Mouse (Mus musculus) embryonic facial prominence, embryonic 13.5 days (tissue): ENCODE measurements around the gene Gmcl1. TPM values are rescaled to one million over a fixed set of nuclear protein-coding genes. Genes with fewer than 3 reads are reported as not detected.

Experiments
- ATAC-seq: fragments of 200-750 bp; cut with Nextera tagmentation; 2 replicates; pipeline ENCODE4 v1.8.0; 2017; ENCODE audit warnings: low read depth; ENCODE audit not compliant: insufficient number of reproducible peaks, insufficient read depth, low FRiP score, low TSS enrichment
- H3K27ac ChIP-seq: fragments of 300-500 bp; sonication (generic); 2 replicates; pipeline ENCODE4 v1.5.1; 2015; ENCODE audit warnings: moderate library complexity, mild to moderate bottlenecking, inconsistent platforms
- H3K27me3 ChIP-seq: fragments of 300-500 bp; sonication (generic); 2 replicates; pipeline ENCODE4 v1.6.1; 2015; ENCODE audit warnings: mild to moderate bottlenecking, inconsistent platforms
- H3K36me3 ChIP-seq: fragments of 300-500 bp; sonication (generic); 2 replicates; pipeline ENCODE4 v1.6.1; 2015; ENCODE audit warnings: mild to moderate bottlenecking, inconsistent platforms
- H3K4me1 ChIP-seq: fragments of 300-500 bp; sonication (generic); 2 replicates; pipeline ENCODE4 v1.6.1; 2015; ENCODE audit warnings: inconsistent platforms
- H3K4me2 ChIP-seq: fragments of 300-500 bp; sonication (generic); 2 replicates; pipeline ENCODE4 v1.6.1; 2015; ENCODE audit warnings: moderate library complexity, mild to moderate bottlenecking, inconsistent platforms
- H3K4me3 ChIP-seq: fragments of 300-500 bp; sonication (generic); 2 replicates; pipeline ENCODE4 v1.5.1; 2015; ENCODE audit warnings: mild to moderate bottlenecking, inconsistent platforms
- H3K9ac ChIP-seq: fragments of 300-500 bp; sonication (generic); 2 replicates; pipeline ENCODE4 v1.6.1; 2015; ENCODE audit warnings: mild to moderate bottlenecking, inconsistent platforms
- H3K9me3 ChIP-seq: fragments of 300-500 bp; sonication (generic); 2 replicates; pipeline ENCODE4 v1.6.1; 2016; ENCODE audit warnings: inconsistent platforms
- WGBS: fragments of 180-500 bp; shearing (Covaris S2); methylation state at CpG from one replicate; pipeline ENCODE4 v1.1.7; 2015; ENCODE audit warnings: mixed read lengths; 5-methylcytosine and 5-hydroxymethylcytosine counted together
- polyA plus RNA-seq: library from polyadenylated mRNA; unstranded; fragments of >200 nt; fragmentation: Nextera tagmentation; extraction: Ambion mirVana; gene quantifications from 2 replicates; pipeline ENCODE4 v1.2.1, GENCODE M21; 2015

Gene Gmcl1
- polyA plus RNA-seq, 1 experiment from 2014 or later = 48.6 TPM

DNA sequence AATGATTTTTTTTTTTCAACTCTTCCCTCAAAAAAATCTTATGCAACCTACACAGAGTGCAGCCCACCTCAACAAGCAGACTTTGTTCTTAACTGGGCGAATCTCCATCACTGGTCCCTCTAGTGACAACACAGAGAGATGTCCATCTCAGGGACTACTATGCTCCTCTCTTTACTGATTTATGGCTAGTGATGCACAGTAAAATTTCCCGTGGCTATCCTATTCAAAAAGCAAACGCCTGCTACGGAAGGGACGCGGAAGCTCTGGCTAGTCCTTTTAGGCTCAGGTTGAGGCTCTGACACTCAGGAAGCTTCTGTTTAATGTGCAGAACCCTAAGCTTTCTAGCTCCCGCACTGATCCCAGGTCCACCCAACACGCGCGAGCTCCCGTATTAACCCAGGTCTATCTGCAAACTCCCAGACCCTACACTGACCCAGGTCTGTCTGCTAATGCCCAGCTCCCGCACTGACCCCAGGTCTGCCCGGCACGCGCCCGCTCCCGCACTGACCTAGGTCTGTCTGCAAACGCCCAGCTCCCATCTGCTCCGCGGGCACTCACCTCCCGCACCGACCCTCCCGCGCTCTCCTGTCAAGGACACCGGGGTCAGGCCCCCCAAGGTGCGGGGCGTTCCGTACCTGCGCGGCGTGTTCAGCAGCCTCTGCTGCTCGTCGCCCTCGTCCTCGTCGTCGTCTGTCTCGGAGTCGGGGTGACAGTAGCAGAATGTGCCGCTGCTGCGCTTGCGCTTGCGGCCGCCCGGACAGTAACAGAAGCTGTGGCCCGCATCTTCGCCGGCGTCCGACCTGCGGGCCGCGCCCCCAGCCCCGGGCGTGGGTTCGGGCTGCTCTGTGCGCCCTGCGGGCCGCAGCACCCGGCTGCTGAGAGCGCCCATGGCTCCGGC lies 658 bp downstream of the Gmcl1 start:
- Histone ChIP-seq H3K27me3 (no peaks in the 10 kb centered on the region), H3K4me2 (peak overlapping the region; percentile 96), H3K4me3 (peak overlapping the region; percentile 72), H3K4me1 (peaks cover 23% of the 10 kb centered on the region), H3K27ac (peak overlapping the region; percentile 52), H3K9me3 (no peaks in the 10 kb centered on the region), H3K36me3 (peaks cover 3% of the 10 kb centered on the region; the same call in 1 of the 2 replicates), H3K9ac (peak overlapping the region; percentile 93)
- WGBS = under 1% methylated on average over 62 of the region's 62 CpGs
- ATAC-seq = peak; percentile 60

DNA sequence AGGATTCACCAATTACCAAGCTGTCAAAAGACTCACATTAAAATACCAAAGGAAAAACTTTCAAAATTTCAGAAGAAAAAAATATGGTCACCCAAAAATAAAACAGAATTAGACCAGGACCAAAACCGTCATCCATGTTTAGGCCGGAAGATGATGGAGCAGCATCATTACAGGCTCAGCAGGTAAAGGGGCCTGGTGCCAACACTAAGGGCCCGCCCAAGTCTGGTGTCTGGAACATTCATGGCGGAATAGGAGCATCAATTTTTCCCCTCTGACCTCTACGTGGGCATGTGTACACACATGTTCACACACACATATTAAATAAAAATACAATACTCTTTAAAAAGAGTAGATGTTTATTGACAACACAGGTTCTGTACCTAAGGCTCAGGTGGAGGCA lies 4.5 kb downstream of the Gmcl1 start:
- Histone ChIP-seq H3K9me3 (no peaks in the 10 kb centered on the region), H3K4me3 (no peak overlapping the region), H3K4me1 (peaks cover 16% of the 10 kb centered on the region), H3K36me3 (peaks cover 13% of the 10 kb centered on the region), H3K27ac (no peak overlapping the region), H3K9ac (no peak overlapping the region), H3K4me2 (no peak overlapping the region), H3K27me3 (no peaks in the 10 kb centered on the region)
- WGBS = 90% methylated on average over 5 of the region's 5 CpGs
- ATAC-seq = no peak

DNA sequence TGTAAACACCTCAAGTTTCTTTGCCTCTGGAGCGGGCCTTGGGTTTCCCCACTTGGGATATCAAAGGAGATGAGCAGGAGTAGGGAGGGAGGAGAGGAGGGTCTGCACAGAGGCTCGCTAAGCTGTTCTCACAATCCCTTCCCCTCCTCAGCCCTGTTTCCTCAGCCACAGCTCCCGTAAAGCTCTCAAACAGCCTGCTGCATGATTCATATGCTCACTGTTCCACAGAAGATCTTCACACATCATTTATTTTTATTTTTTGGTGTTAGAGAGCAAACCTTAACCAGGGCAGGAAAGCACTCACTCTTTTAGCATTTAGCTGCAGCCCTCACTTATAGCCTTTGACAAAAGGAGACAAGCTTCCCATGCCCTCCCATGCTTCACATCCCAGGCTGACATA lies 11.2 kb downstream of the Gmcl1 start:
- H3K9me3 ChIP-seq = no peaks in the 10 kb centered on the region
- 85% methylated on average over 3 of the region's 3 CpGs for WGBS
- ATAC-seq = no peak
- no peaks in the 10 kb centered on the region for H3K4me1 ChIP-seq
- no peak overlapping the region for H3K9ac ChIP-seq
- H3K4me2 ChIP-seq = no peak overlapping the region
- H3K27me3 ChIP-seq = no peaks in the 10 kb centered on the region
- H3K4me3 ChIP-seq = no peak overlapping the region
- H3K36me3 ChIP-seq = peaks cover 44% of the 10 kb centered on the region
- no peak overlapping the region for H3K27ac ChIP-seq

DNA sequence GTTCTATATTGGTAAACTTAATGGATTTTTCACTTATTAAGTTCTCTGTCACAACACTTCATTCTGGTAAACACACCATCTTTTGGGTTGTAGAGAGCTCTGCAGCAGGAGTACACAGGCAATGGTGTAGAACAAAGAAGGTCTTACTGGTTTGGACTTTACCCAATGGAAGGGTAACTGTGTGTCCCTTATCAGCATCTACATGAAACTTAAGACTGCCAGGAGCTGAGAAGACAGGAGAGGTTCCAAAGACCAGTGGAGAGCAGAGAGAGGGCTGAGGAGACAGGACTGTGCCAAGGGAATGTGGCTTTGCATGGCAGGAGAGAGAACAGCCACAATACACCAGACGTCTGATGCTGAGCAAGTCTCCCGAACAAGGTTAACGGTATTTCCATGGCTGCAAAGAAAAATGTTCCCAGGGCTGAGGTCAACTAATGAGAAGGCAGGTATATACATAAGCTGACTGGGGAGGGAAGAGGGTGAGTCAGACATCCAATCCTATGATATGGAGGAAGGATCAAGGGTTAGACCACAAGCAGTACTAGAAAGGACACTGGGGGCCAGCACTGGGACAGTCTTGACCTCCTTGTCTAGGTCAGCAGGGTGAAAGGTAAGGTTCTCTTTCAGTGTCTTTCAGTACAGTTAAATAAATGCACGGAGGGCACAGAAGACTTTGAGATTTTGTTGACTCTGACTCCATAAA lies 25.0 kb downstream of the Gmcl1 start:
- Histone ChIP-seq H3K9ac (no peak overlapping the region), H3K4me3 (no peak overlapping the region), H3K9me3 (no peaks in the 10 kb centered on the region), H3K27me3 (no peaks in the 10 kb centered on the region), H3K36me3 (peaks cover 71% of the 10 kb centered on the region), H3K4me2 (no peak overlapping the region), H3K27ac (no peak overlapping the region), H3K4me1 (no peaks in the 10 kb centered on the region)
- WGBS = 84% methylated on average over 4 of the region's 4 CpGs
- no peak for ATAC-seq

DNA sequence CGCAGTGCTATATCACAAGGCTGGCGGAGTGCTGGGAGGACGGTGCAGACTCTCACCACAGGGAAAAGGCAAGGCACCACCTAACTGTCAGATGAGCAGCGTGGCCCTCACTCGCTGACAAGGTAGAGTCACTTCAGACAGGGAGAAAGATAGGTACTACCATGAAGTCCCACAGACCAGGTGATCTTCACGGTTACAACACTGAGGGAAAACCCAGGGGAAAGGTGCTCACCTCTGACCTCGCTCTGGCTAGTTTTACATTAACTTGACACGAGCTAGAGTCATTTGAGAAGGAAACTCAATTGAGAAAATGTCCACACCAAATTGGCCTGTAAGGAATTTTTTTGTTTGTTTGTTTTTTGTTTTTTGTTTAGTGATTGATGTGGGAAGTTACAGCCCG lies 30.6 kb downstream of the Gmcl1 start:
- H3K27ac ChIP-seq = no peak overlapping the region
- no peak overlapping the region for H3K4me3 ChIP-seq
- no peaks in the 10 kb centered on the region for H3K27me3 ChIP-seq
- H3K36me3 ChIP-seq = peaks cover 86% of the 10 kb centered on the region
- H3K4me2 ChIP-seq = no peak overlapping the region
- no peak for ATAC-seq
- no peaks in the 10 kb centered on the region for H3K9me3 ChIP-seq
- 90% methylated on average over 9 of the region's 9 CpGs for WGBS
- H3K4me1 ChIP-seq = no peaks in the 10 kb centered on the region
- no peak overlapping the region for H3K9ac ChIP-seq

DNA sequence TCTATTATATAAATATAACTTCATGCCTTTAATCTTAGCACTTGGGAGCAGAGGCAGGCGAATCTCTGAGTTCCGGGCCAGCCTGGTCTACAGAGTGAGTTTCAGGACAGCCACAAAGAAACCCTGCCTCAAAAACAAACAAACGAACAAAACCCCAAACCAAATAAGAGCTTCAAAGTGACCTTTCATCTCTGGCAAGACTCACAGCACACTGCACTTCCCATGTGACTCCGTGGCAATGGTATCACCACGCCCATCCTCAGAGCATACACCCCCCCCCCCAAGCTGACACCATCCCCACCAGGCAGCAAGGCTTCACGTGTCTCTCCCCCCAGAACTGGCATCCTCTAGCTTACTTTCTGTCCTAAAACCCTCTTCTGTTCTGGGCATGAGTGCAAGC lies 35.3 kb downstream of the Gmcl1 start:
- ATAC-seq = no peak
- H3K4me1 ChIP-seq = no peaks in the 10 kb centered on the region
- no peak overlapping the region for H3K4me2 ChIP-seq
- no peak overlapping the region for H3K4me3 ChIP-seq
- H3K27me3 ChIP-seq = no peaks in the 10 kb centered on the region
- no peak overlapping the region for H3K9ac ChIP-seq
- peaks cover 83% of the 10 kb centered on the region for H3K36me3 ChIP-seq
- no peaks in the 10 kb centered on the region for H3K9me3 ChIP-seq
- WGBS = 82% methylated on average over 6 of the region's 6 CpGs
- no peak overlapping the region for H3K27ac ChIP-seq

DNA sequence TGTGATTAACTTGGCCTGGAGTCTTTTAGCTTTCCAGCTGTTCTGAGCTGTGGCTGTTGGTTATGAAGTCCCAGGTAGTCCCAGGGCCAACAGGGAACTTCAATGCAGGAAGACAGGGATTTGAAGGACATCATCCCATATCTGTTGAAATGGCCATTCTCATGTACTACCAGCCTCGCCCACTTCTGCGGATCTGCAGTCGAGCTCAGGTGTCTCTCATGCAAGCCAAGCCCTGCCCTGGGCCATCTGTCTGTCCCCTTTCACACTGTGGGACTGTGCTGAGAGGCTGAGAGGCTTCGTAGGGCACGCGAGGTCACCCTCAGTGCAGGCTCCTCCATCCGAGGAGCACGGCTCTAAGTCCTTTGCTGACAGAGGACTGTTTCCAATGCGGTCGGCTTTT lies 37.0 kb downstream of the Gmcl1 start:
- H3K9me3 ChIP-seq = no peaks in the 10 kb centered on the region
- no peak for ATAC-seq
- no peak overlapping the region for H3K4me3 ChIP-seq
- H3K9ac ChIP-seq = no peak overlapping the region
- H3K4me2 ChIP-seq = no peak overlapping the region
- no peak overlapping the region for H3K27ac ChIP-seq
- no peaks in the 10 kb centered on the region for H3K4me1 ChIP-seq
- WGBS = 89% methylated on average over 10 of the region's 10 CpGs
- H3K36me3 ChIP-seq = peaks cover 76% of the 10 kb centered on the region
- no peaks in the 10 kb centered on the region for H3K27me3 ChIP-seq

DNA sequence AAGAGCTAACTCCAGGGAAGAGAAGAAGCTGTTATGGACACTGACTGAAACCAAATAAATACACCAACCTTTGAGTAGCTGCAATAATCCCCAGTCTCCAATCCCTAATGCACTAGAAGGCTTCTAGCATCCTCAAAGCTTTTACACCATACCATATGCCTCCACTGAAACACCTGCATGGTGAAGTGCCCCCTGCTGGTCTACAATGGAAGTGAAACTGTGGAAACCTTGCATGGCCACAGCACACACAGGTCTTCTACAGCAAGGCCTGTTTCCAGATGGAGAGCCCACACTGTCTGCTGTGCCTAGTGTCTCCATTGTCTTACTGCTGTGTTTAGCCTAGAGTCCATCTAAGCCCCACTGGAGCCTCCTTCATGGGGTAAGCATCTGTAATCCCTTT lies 38.7 kb downstream of the Gmcl1 start:
- no peak overlapping the region for H3K27ac ChIP-seq

DNA sequence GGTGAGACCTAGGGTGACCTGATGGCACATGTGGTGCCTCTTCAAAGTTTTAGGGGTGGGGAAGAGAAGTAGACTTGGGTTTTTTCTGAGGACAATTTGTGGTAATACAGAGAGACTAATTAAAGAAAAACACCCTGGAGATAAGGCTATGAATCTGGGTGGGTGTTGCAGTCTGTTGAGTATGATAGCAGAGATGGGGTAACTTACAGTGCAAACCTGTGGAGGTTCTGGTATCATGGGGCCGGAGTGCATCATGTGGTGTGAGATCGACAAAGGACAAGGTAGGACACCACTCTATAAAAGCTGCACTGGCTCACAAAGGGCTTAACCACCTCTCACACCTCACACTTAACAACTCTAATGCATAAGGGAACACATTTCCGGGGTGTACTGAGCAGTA lies 43.5 kb downstream of the Gmcl1 start:
- no peak overlapping the region for H3K4me2 ChIP-seq
- no peaks in the 10 kb centered on the region for H3K9me3 ChIP-seq
- WGBS = 92% methylated on average over 3 of the region's 3 CpGs
- no peaks in the 10 kb centered on the region for H3K27me3 ChIP-seq
- peaks cover 34% of the 10 kb centered on the region for H3K36me3 ChIP-seq
- H3K4me3 ChIP-seq = no peak overlapping the region
- H3K9ac ChIP-seq = no peak overlapping the region
- no peaks in the 10 kb centered on the region for H3K4me1 ChIP-seq
- H3K27ac ChIP-seq = no peak overlapping the region
- no peak for ATAC-seq

More for the DNA sequence above, 38.7 kb downstream of the Gmcl1 start:
- H3K9ac ChIP-seq = no peak overlapping the region
- no peak overlapping the region for H3K4me3 ChIP-seq
- H3K36me3 ChIP-seq = peaks cover 74% of the 10 kb centered on the region
- no peak for ATAC-seq
- H3K4me2 ChIP-seq = no peak overlapping the region
- H3K4me1 ChIP-seq = no peaks in the 10 kb centered on the region
- H3K27me3 ChIP-seq = no peaks in the 10 kb centered on the region
- H3K9me3 ChIP-seq = no peaks in the 10 kb centered on the region

DNA sequence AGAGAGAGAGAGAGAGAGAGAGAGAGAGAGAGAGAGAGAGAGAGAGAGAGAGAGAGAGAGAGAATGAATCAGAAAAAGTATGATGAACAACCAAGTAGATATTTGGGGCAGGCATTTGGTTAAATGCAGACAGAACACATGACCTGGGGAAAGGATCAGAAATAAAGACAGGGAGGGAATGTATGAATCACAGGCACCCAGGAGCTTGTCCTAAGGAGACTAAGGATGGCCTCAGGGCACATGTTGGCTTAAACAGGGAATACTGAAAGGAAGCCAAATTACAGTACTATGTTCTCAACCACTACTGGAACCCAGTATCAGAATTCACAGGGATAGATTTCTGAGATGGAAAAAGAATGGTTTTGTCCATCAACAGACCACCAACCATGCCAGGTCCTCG lies 46.2 kb downstream of the Gmcl1 start:
- H3K4me3 ChIP-seq = no peak overlapping the region
- H3K9me3 ChIP-seq = no peaks in the 10 kb centered on the region
- no peaks in the 10 kb centered on the region for H3K27me3 ChIP-seq
- no peak overlapping the region for H3K27ac ChIP-seq
- H3K36me3 ChIP-seq = peaks cover 33% of the 10 kb centered on the region
- ATAC-seq = no peak
- H3K4me2 ChIP-seq = no peak overlapping the region
- no peak overlapping the region for H3K9ac ChIP-seq
- H3K4me1 ChIP-seq = peaks cover 7% of the 10 kb centered on the region
- 63% methylated on average over 1 of the region's 1 CpGs for whole genome bisulfite sequencing

DNA sequence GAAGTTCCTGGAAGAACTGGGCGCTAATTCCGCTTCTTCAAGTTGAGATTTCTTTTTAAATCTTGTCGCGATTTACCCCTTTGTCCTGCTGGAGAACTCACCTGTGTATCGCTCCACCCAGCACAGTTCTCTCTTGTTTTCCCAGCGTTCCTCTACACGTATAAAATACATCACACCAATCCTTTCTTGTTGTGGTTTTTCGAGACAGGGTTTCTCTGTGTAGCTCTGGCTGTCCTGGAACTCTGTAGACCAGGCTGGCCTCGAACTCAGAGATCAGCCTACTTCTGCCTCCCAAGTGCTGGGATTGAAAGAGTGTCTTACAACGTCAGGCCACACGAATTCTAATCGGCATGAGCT lies 48.5 kb downstream of the Gmcl1 start:
- no peaks in the 10 kb centered on the region for H3K27me3 ChIP-seq
- H3K27ac ChIP-seq = peak overlapping the region; percentile 60
- H3K9me3 ChIP-seq = no peaks in the 10 kb centered on the region
- peak overlapping the region; percentile 71 for H3K4me2 ChIP-seq
- peaks cover 35% of the 10 kb centered on the region for H3K36me3 ChIP-seq
- WGBS = 35% methylated on average over 12 of the region's 12 CpGs
- H3K4me3 ChIP-seq = peak overlapping the region; percentile 87
- H3K4me1 ChIP-seq = peaks cover 7% of the 10 kb centered on the region
- H3K9ac ChIP-seq = peak overlapping the region; percentile 95
- ATAC-seq = no peak
